Mouse (Mus musculus) cerebral cortex, adult 2 months (tissue): ENCODE data around the gene Ppp6r1.

Experiments used
- WGBS: fragments of 180-500 bp; shearing (Covaris S2); methylation state at CpG from one replicate; pipeline ENCODE4 v1.1.7; 2018; 5-methylcytosine and 5-hydroxymethylcytosine counted together

The Ppp6r1 gene

GRCm38 (mm10) chr7:4613740-4614403, 44.9 kb downstream of the Ppp6r1 start:
- WGBS, result 85% methylated on average over 14 of the region's 14 CpGs

GRCm38 (mm10) chr7:4612956-4613355, 45.9 kb downstream of the Ppp6r1 start:
- WGBS, result 76% methylated on average over 1 of the region's 1 CpGs

GRCm38 (mm10) chr7:4612386-4612785, 46.4 kb downstream of the Ppp6r1 start:
- 62% methylated on average over 8 of the region's 8 CpGs for WGBS

GRCm38 (mm10) chr7:4611921-4612341, 46.9 kb downstream of the Ppp6r1 start:
- WGBS, result 82% methylated on average over 12 of the region's 12 CpGs

GRCm38 (mm10) chr7:4611511-4611910, 47.3 kb downstream of the Ppp6r1 start:
- WGBS, result 86% methylated on average over 12 of the region's 12 CpGs

- 73% methylated on average over 5 of the region's 5 CpGs for WGBS
Observed at GRCm38 (mm10) chr7:4608002-4608401, 50.8 kb downstream of the Ppp6r1 start.

- WGBS, result 76% methylated on average over 6 of the region's 6 CpGs
Observed at GRCm38 (mm10) chr7:4603873-4604272, 54.9 kb downstream of the Ppp6r1 start, which contains the start of gene Ptprh. Ptprh (minus strand) TSS chr7:4604041.

- WGBS, result 87% methylated on average over 6 of the region's 6 CpGs
Observed at GRCm38 (mm10) chr7:4602969-4603368, 55.9 kb downstream of the Ppp6r1 start.

GRCm38 (mm10) chr7:4597046-4597445, 61.8 kb downstream of the Ppp6r1 start:
- WGBS, result 79% methylated on average over 4 of the region's 4 CpGs
